Mouse (Mus musculus): ENCODE measurements around the gene Jak3. TPM values are rescaled to one million over a fixed set of nuclear protein-coding genes. Genes with fewer than 3 reads are reported as not detected.

The Jak3 gene
- polyA plus RNA-seq, 1 experiment: 1.5 TPM

- Histone ChIP-seq H3K4me2 (ENCODE audit: low read depth) (peak overlapping the region; percentile 85), H3K27me3 (ENCODE audit: control insufficient read depth, insufficient read depth, insufficient read length) (peaks cover 2% of the 10 kb centered on the region), H3K4me3 (peak overlapping the region; percentile 44), H3ac (ENCODE audit: control insufficient read depth, insufficient read length) (no peak overlapping the region), H3K79me2 (ENCODE audit: control insufficient read depth, insufficient read depth) (no peaks in the 10 kb centered on the region), H3K36me3 (ENCODE audit: control insufficient read depth, insufficient read depth) (no peaks in the 10 kb centered on the region)
- TF ChIP-seq MYOG (IDR thresholded peaks at IDR 0.05; ENCODE audit: control insufficient read depth in 1 of 3, insufficient read depth in 1 of 3, insufficient read length in 2 of 3, low read depth in 2 of 3) (peak in 1 of 3 experiments; percentile 61), MAX (IDR thresholded peaks at IDR 0.05; ENCODE audit: low read depth) (no peak), MYOD1 (IDR thresholded peaks at IDR 0.05; ENCODE audit: control insufficient read depth in 1 of 3, insufficient read length in 2 of 3, low read depth in 2 of 3) (peak in 2 of 3 experiments; percentile 1 to 63), POLR2AphosphoS2 (IDR thresholded peaks at IDR 0.05; ENCODE audit: insufficient read length, low read depth) (peak; percentile 68), REST (IDR thresholded peaks at IDR 0.05; ENCODE audit: insufficient read depth, insufficient read length) (no peak), TCF12 (IDR thresholded peaks at IDR 0.05; ENCODE audit: insufficient read depth, poor library complexity, severe bottlenecking) (no peak), POLR2A (IDR thresholded peaks at IDR 0.05; ENCODE audit: insufficient read length, low read depth) (peak; percentile 68)
Measured at GRCm38 (mm10) chr8:71668220-71668975, 7.7 kb upstream of the Jak3 start.

- no peaks in the 10 kb centered on the region for H3K27me3 ChIP-seq (ENCODE audit: control insufficient read depth, insufficient read depth, insufficient read length)
- no peaks in the 10 kb centered on the region for H3K79me2 ChIP-seq (ENCODE audit: control insufficient read depth, insufficient read depth)
- H3K36me3 ChIP-seq (ENCODE audit: control insufficient read depth, insufficient read depth): no peaks in the 10 kb centered on the region
- peak overlapping the region; percentile 44 for H3K4me3 ChIP-seq
- H3K4me2 ChIP-seq (ENCODE audit: low read depth): peak overlapping the region; percentile 85
- no peak overlapping the region for H3ac ChIP-seq (ENCODE audit: control insufficient read depth, insufficient read length)
- TF ChIP-seq MYOG (IDR thresholded peaks at IDR 0.05; ENCODE audit: control insufficient read depth in 1 of 3, insufficient read depth in 1 of 3, insufficient read length in 2 of 3, low read depth in 2 of 3) (no peak), TCF12 (IDR thresholded peaks at IDR 0.05; ENCODE audit: insufficient read depth, poor library complexity, severe bottlenecking) (no peak), MYOD1 (IDR thresholded peaks at IDR 0.05; ENCODE audit: control insufficient read depth in 1 of 3, insufficient read length in 2 of 3, low read depth in 2 of 3) (no peak), SRF (IDR thresholded peaks at IDR 0.05; ENCODE audit: control insufficient read depth, insufficient read length, low read depth) (no peak), TCF3 (IDR thresholded peaks at IDR 0.05; ENCODE audit: insufficient read length, low read depth) (no peak), POLR2A (IDR thresholded peaks at IDR 0.05; ENCODE audit: insufficient read length, low read depth) (no peak), USF1 (IDR thresholded peaks at IDR 0.05; ENCODE audit: low read depth) (no peak), REST (IDR thresholded peaks at IDR 0.05; ENCODE audit: insufficient read depth, insufficient read length) (no peak), E2F4 (IDR thresholded peaks at IDR 0.05; ENCODE audit: insufficient read depth) (no peak), MAX (IDR thresholded peaks at IDR 0.05; ENCODE audit: low read depth) (no peak), CEBPB (IDR thresholded peaks at IDR 0.05; ENCODE audit: insufficient read depth, poor library complexity, severe bottlenecking) (no peak), POLR2AphosphoS2 (IDR thresholded peaks at IDR 0.05; ENCODE audit: insufficient read length, low read depth) (no peak)
Measured at GRCm38 (mm10) chr8:71670198-71670597, 5.9 kb upstream of the Jak3 start.

- H3K27me3 ChIP-seq (ENCODE audit: control insufficient read depth, insufficient read depth, insufficient read length): no peaks in the 10 kb centered on the region
- H3K4me2 ChIP-seq (ENCODE audit: low read depth): peak overlapping the region; percentile 85
- H3K79me2 ChIP-seq (ENCODE audit: control insufficient read depth, insufficient read depth): no peaks in the 10 kb centered on the region
- peak overlapping the region; percentile 44 for H3K4me3 ChIP-seq
- peak; percentile 13 for TF ChIP-seq POLR2A (IDR thresholded peaks at IDR 0.05; ENCODE audit: insufficient read length, low read depth)
- peak; percentile 16 for TF ChIP-seq E2F4 (IDR thresholded peaks at IDR 0.05; ENCODE audit: insufficient read depth)
- no peak for TF ChIP-seq POLR2AphosphoS2 (IDR thresholded peaks at IDR 0.05; ENCODE audit: insufficient read length, low read depth)
- H3K36me3 ChIP-seq (ENCODE audit: control insufficient read depth, insufficient read depth): no peaks in the 10 kb centered on the region
- H3ac ChIP-seq (ENCODE audit: control insufficient read depth, insufficient read length): no peak overlapping the region
Measured at GRCm38 (mm10) chr8:71670621-71671548, 5.2 kb upstream of the Jak3 start.

DNA sequence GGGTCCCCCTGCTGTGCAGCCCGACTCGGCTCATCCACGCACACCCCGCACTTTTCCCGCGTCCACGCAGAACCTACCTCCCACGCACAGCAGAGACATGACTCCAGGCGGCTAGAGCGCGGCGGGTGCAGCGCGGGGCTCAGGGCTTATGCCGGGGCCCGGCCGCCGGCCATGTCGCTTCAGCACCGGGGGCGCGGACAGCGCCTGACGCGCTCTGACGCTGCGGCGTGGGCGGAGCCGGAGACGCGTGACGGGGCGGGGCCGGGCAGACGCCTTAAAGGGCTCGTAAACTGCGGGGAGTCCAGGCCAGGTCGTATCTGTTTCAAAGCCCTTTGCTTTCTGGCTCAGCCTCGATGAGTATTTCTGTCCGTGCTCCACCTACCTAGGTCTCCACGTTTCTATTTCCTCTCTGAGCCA, 4.5 kb upstream of the Jak3 start, which contains the start of gene Unc13a:
Gene Unc13a (minus strand): TSS at position 209 of the 417 bp plus-strand sequence.
- no peaks in the 10 kb centered on the region for H3K79me2 ChIP-seq (ENCODE audit: control insufficient read depth, insufficient read depth)
- no peak within 1 kb of the TSS for H3ac ChIP-seq (ENCODE audit: control insufficient read depth, insufficient read length)
- TF ChIP-seq MAX (IDR thresholded peaks at IDR 0.05; ENCODE audit: low read depth): no peak
- TF ChIP-seq TCF3 (IDR thresholded peaks at IDR 0.05; ENCODE audit: insufficient read length, low read depth): peak; percentile 6
- TF ChIP-seq MYOG (IDR thresholded peaks at IDR 0.05; ENCODE audit: control insufficient read depth in 1 of 3, insufficient read depth in 1 of 3, insufficient read length in 2 of 3, low read depth in 2 of 3): peak in 1 of 3 experiments; percentile 27
- no peak for TF ChIP-seq E2F4 (IDR thresholded peaks at IDR 0.05; ENCODE audit: insufficient read depth)
- TF ChIP-seq REST (IDR thresholded peaks at IDR 0.05; ENCODE audit: insufficient read depth, insufficient read length): peak; percentile 85
- no peak for TF ChIP-seq TCF12 (IDR thresholded peaks at IDR 0.05; ENCODE audit: insufficient read depth, poor library complexity, severe bottlenecking)
- TF ChIP-seq USF1 (IDR thresholded peaks at IDR 0.05; ENCODE audit: low read depth): peak; percentile 24
- no peaks in the 10 kb centered on the region for H3K36me3 ChIP-seq (ENCODE audit: control insufficient read depth, insufficient read depth)
- peak within 1 kb of the TSS; percentile 44 for H3K4me3 ChIP-seq
- peak within 1 kb of the TSS; percentile 85 for H3K4me2 ChIP-seq (ENCODE audit: low read depth)
- no peaks in the 10 kb centered on the region for H3K27me3 ChIP-seq (ENCODE audit: control insufficient read depth, insufficient read depth, insufficient read length)

Measured in myocyte (in vitro differentiated cells).